Mouse (Mus musculus) activated CD4-positive, CD25-positive, alpha-beta regulatory T cell (primary cell): ENCODE results near the gene Amigo1. TPM values are rescaled to one million over a fixed set of nuclear protein-coding genes. Genes with fewer than 3 reads are reported as not detected.

Source experiments
- polyA plus RNA-seq, 2 experiments: library from polyadenylated mRNA; unstranded; fragments of 100-300 nt; shearing (Covaris generic); gene quantifications; one replicate each; pipeline ENCODE4 v1.2.1; 2017

Amigo1 gene
- 1 to 10 TPM; 1.4 to 2.0 TPM for polyA plus RNA-seq

GRCm38 (mm10) chr3:108186098-108187047 lies at the start of gene Amigo1:
Gene Amigo1, plus strand, starts transcription at chr3:108186335.

GRCm38 (mm10) chr3:108145534-108146445 lies 40.3 kb upstream of the Amigo1 start, which contains the start of gene Gnai3:
Gene Gnai3, minus strand, starts transcription at chr3:108146146.

GRCm38 (mm10) chr3:108154656-108155055 lies 31.5 kb upstream of the Amigo1 start, which contains the start of gene Gpr61:
Gene Gpr61, minus strand, starts transcription at chr3:108154882.

GRCm38 (mm10) chr3:108200329-108201323 lies 14.5 kb downstream of the Amigo1 start, which contains the start of gene Cyb561d1:
Gene Cyb561d1, minus strand, starts transcription at chr3:108201212.

GRCm38 (mm10) chr3:108210771-108211139 lies 24.6 kb downstream of the Amigo1 start, which contains the start of gene Atxn7l2:
Gene Atxn7l2, minus strand, starts transcription at chr3:108210934.

GRCm38 (mm10) chr3:108226558-108227350 lies 40.6 kb downstream of the Amigo1 start, which contains the start of gene Sypl2:
Gene Sypl2, minus strand, starts transcription at chr3:108226648.

Other genes with a start within 250 kb of the Amigo1 start
- gene Gstm6, start 242.6 kb upstream of the Amigo1 start, polyA plus RNA-seq: under 1 TPM in 1 of 2 experiments, not detected in 1; 0.26 TPM
- gene Gstm3, start 217.1 kb upstream of the Amigo1 start, polyA plus RNA-seq: not detected
- not detected for gene Gstm2, start 199.9 kb upstream of the Amigo1 start, polyA plus RNA-seq
- 1 to 10 TPM; 2.9 to 3.6 TPM for gene Gstm1, start 168.4 kb upstream of the Amigo1 start, polyA plus RNA-seq
- gene Gstm4, start 141.4 kb upstream of the Amigo1 start, polyA plus RNA-seq: 1 to 10 TPM; 7.1 to 8.8 TPM
- 10 to 100 TPM; 25.3 to 34.2 TPM for gene Ampd2, start 99.7 kb upstream of the Amigo1 start, polyA plus RNA-seq
- not detected for gene Gnat2, start 93.5 kb upstream of the Amigo1 start, polyA plus RNA-seq
- gene Gnai3, start 40.2 kb upstream of the Amigo1 start, polyA plus RNA-seq: 100 to 1,000 TPM; 166 to 167 TPM
- under 1 TPM in 1 of 2 experiments, not detected in 1; 0.15 TPM for gene Gpr61, start 31.5 kb upstream of the Amigo1 start, polyA plus RNA-seq
- 10 to 100 TPM; 15.8 to 16.9 TPM for gene Cyb561d1, start 14.9 kb downstream of the Amigo1 start, polyA plus RNA-seq
- gene Atxn7l2, start 24.6 kb downstream of the Amigo1 start, polyA plus RNA-seq: 1 to 10 TPM; 7.7 to 8.3 TPM
- gene Sypl2, start 40.3 kb downstream of the Amigo1 start, polyA plus RNA-seq: not detected
- 100 to 1,000 TPM; 169 to 196 TPM for gene Psma5, start 70.6 kb downstream of the Amigo1 start, polyA plus RNA-seq
- gene Sort1, start 97.7 kb downstream of the Amigo1 start, polyA plus RNA-seq: under 1 TPM; 0.23 to 0.43 TPM
- not detected for gene Mybphl, start 178.6 kb downstream of the Amigo1 start, polyA plus RNA-seq
- 1 to 10 TPM; 4.3 to 5.7 TPM for gene Psrc1, start 197.5 kb downstream of the Amigo1 start, polyA plus RNA-seq
- 1 to 10 TPM in 1 of 2 experiments, under 1 TPM in 1; 0.69 to 1.0 TPM for gene Celsr2, start 229.2 kb downstream of the Amigo1 start, polyA plus RNA-seq